Mouse (Mus musculus) embryonic facial prominence, embryonic 14.5 days (tissue): Measurements from ENCODE around the gene Itpkb. TPM values are rescaled to one million over a fixed set of nuclear protein-coding genes. Genes with fewer than 3 reads are reported as not detected.

Experiments used
- ATAC-seq: fragments of 200-750 bp; cut with Nextera tagmentation; 2 replicates; pipeline ENCODE4 v1.8.0; 2017; ENCODE audit warnings: low read depth, moderate number of reproducible peaks, moderate TSS enrichment
- DNase-seq: peaks from one replicate; pipeline ENCODE4 v3.0.0-alpha.2; 2015; ENCODE audit warnings: low spot score
- H3K27ac ChIP-seq: fragments of 300-500 bp; sonication (generic); replicated peaks from 2 replicates; pipeline ENCODE4 v1.5.1; 2014; ENCODE audit warnings: low read depth, mild to moderate bottlenecking, low read length, moderate library complexity
- H3K27me3 ChIP-seq: fragments of 300-500 bp; sonication (generic); replicated peaks from 2 replicates; pipeline ENCODE4 v1.6.1; 2014; ENCODE audit warnings: low read length; ENCODE audit not compliant: control insufficient read depth, insufficient read depth
- H3K36me3 ChIP-seq: fragments of 300-500 bp; sonication (generic); 2 replicates; pipeline ENCODE4 v1.6.1; 2014; ENCODE audit warnings: low read length, mixed read lengths; ENCODE audit not compliant: control insufficient read depth, insufficient read depth
- H3K4me1 ChIP-seq: fragments of 300-500 bp; sonication (generic); 2 replicates; pipeline ENCODE4 v1.6.1; 2014; ENCODE audit warnings: antibody characterized with exemption, low read length; ENCODE audit not compliant: control insufficient read depth, insufficient read depth
- H3K4me2 ChIP-seq: fragments of 300-500 bp; sonication (generic); 2 replicates; pipeline ENCODE4 v1.6.1; 2014; ENCODE audit warnings: low read depth, mild to moderate bottlenecking, low read length, moderate library complexity, mixed read lengths
- H3K4me3 ChIP-seq: fragments of 300-500 bp; sonication (generic); 2 replicates; pipeline ENCODE4 v1.5.1; 2014; ENCODE audit warnings: low read depth, mild to moderate bottlenecking, low read length
- H3K9ac ChIP-seq: fragments of 300-500 bp; sonication (generic); 2 replicates; pipeline ENCODE4 v1.6.1; 2014; ENCODE audit warnings: low read depth, mild to moderate bottlenecking, low read length, moderate library complexity, mixed read lengths
- H3K9me3 ChIP-seq: fragments of 300-500 bp; sonication (generic); 2 replicates; pipeline ENCODE4 v1.6.1; 2016; ENCODE audit warnings: low read length; ENCODE audit not compliant: control insufficient read depth
- WGBS: fragments of 180-500 bp; shearing (Covaris S2); extraction: QIAGEN DNeasy Blood & Tissue Kit; methylation state at CpG from one replicate; pipeline ENCODE4 v1.1.7; 2014; 5-methylcytosine and 5-hydroxymethylcytosine counted together
- polyA plus RNA-seq: library from polyadenylated mRNA; unstranded; fragments of >200 nt; fragmentation: Nextera tagmentation; extraction: Ambion mirVana; gene quantifications from 2 replicates; pipeline ENCODE4 v1.2.1, GENCODE M21; 2014

The Itpkb gene
- polyA plus RNA-seq, 1 experiment from 2014 or later = 7.6 TPM

DNA sequence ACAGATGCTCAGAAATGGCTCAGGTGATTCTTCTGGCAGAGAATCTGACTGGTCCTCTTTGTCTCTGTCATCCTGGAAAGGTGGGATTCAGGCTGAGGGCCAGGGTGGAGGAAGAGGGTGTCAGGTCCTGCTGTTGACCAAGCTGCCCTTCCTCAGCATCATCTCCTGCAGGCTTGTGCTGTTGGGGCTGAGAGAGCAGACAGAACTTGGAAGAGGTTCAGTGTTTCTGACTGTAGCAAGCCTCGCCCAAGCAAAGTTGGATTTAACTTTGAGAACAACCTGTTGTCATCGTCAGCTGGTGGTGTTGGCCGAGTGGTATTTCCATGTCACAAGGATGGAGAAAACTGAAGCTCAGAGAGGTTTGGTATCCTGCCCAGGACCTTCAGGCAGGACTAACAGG, 74.4 kb downstream of the Itpkb start:
- no peaks in the 10 kb centered on the region for H3K9me3 ChIP-seq
- ATAC-seq (no peak), DNase-seq (no peak)
- WGBS = 83% methylated on average over 3 of the region's 3 CpGs
- peaks cover 62% of the 10 kb centered on the region for H3K4me1 ChIP-seq
- H3K4me3 ChIP-seq = no peak overlapping the region
- H3K36me3 ChIP-seq = no peaks in the 10 kb centered on the region
- no peaks in the 10 kb centered on the region for H3K27me3 ChIP-seq
- H3K9ac ChIP-seq = peak overlapping the region; percentile 28; the same call in 1 of the 2 replicates
- peak overlapping the region; percentile 88 for H3K27ac ChIP-seq
- 0 out of 2 replicates have a peak overlapping the region, but pooled peaks have one; percentile 37 for H3K4me2 ChIP-seq

DNA sequence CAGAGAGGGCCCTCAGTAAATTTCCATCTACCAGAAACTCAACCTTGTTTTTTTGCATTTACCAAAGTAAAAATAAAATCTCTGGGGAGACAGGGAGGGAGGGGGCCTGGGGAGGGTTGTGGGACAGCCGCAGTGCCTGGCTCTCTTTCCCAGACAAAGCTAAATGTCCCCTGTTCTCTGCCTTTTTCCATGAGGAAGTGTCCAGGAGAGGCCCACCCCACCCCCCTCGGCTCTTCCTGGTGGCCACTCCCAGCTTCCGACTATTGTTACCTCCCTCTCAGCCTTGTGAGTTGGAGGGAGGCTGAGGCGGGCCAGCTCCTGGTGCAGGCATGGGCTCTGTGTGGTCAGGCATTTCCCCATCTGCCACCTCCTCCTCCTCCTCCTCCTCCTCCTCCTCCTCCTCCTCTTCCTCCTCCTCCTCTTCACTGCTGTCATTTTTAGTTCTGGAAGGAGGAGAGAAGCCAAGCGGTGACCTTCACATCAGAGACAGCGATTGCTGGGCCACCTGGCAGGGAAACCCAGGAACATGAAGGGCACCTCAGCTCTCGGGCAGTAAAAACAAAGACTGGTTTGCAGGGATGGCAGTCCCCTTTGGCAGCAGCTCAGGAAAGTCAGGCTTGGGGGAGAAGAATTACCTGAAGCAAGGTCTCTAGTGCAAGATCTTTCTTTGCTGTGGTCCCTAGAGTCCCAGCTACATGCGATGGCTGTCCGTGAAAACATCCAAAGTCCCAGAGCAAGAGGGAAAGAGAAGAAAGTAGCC, 75.5 kb downstream of the Itpkb start:
- Histone ChIP-seq H3K4me2 (no peak overlapping the region), H3K36me3 (no peaks in the 10 kb centered on the region), H3K9ac (peak overlapping the region; percentile 3; the same call in 1 of the 2 replicates), H3K9me3 (no peaks in the 10 kb centered on the region), H3K27ac (peak overlapping the region; percentile 39; the same call in 1 of the 2 replicates), H3K4me1 (peaks cover 60% of the 10 kb centered on the region), H3K27me3 (no peaks in the 10 kb centered on the region), H3K4me3 (no peak overlapping the region)
- WGBS = 75% methylated on average over 9 of the region's 9 CpGs
- ATAC-seq (no peak), DNase-seq (no peak)

DNA sequence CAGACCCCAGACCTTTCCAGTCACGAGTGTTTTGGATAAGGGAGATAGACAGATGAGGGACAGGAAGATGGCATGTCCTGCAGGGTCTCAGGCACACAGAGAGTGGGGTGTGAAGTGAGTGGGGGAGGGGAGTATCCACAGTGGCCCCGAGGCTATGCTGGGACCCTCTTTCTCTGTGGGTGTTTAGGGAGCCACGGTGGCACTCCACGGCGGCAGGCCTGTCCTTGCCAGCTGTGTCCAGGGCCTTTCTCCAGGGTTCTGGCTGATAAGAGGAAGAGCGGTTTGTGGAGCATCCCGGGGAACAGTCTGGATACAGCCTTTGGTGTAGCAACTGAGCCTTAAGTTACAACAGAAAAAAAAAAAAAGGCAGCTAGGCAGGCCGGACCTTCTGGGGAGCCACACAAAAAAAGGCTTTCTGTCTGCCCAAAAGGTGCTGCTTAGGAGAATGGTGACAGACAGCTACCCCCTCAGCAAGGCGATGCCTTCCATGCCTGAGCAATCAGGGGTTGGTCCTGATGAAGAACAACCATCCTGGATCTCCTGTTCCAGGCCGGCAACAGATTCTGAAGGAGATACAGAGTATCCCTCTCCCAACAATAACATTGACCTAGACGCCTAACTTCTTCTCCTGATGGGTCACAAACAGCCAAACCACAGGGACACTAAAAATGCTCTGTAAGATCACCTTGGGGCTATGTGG, 76.2 kb downstream of the Itpkb start:
- 71% methylated on average over 11 of the region's 11 CpGs for WGBS
- no peaks in the 10 kb centered on the region for H3K27me3 ChIP-seq
- H3K4me2 ChIP-seq = no peak overlapping the region
- no peaks in the 10 kb centered on the region for H3K9me3 ChIP-seq
- ATAC-seq (no peak), DNase-seq (no peak)
- H3K4me3 ChIP-seq = no peak overlapping the region
- H3K4me1 ChIP-seq = peaks cover 54% of the 10 kb centered on the region
- H3K27ac ChIP-seq = peak overlapping the region; percentile 78; the same call in 1 of the 2 replicates
- H3K9ac ChIP-seq = peak overlapping the region; percentile 3; the same call in 1 of the 2 replicates
- H3K36me3 ChIP-seq = no peaks in the 10 kb centered on the region

DNA sequence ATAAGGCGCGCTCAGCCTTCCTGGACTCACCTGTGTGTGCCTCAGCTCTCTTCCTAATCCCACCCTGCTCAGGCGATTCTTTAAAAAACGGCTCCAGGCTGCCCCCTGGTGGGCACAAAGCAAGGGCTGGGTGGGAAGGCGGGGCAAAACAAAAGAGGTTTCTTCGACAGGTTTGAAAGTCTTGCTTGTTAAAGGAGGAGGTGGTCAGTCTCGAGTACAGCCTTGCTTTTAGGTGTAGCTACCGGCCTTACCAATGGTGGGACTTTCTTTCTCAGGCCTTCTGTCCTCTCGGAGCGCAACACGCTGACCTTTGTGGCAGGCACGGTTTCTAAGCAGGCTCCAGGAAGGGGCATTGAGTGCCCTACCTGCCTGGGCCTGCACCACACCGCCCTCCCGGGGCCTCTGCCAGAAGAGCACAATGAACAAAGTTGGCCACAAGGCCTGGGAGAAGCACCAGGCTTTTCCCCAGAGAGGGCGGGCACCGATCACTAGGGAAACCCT, 76.9 kb downstream of the Itpkb start:
- Histone ChIP-seq H3K27ac (peak overlapping the region; percentile 78), H3K27me3 (no peaks in the 10 kb centered on the region), H3K4me1 (peaks cover 47% of the 10 kb centered on the region), H3K4me2 (peak overlapping the region; percentile 48), H3K4me3 (peak overlapping the region; percentile 16; the same call in 1 of the 2 replicates), H3K9ac (0 out of 2 replicates have a peak overlapping the region, but pooled peaks have one; percentile 34), H3K9me3 (no peaks in the 10 kb centered on the region), H3K36me3 (no peaks in the 10 kb centered on the region)
- ATAC-seq (peak; percentile 81), DNase-seq (peak; percentile 74)
- 14% methylated on average over 14 of the region's 16 CpGs for WGBS

DNA sequence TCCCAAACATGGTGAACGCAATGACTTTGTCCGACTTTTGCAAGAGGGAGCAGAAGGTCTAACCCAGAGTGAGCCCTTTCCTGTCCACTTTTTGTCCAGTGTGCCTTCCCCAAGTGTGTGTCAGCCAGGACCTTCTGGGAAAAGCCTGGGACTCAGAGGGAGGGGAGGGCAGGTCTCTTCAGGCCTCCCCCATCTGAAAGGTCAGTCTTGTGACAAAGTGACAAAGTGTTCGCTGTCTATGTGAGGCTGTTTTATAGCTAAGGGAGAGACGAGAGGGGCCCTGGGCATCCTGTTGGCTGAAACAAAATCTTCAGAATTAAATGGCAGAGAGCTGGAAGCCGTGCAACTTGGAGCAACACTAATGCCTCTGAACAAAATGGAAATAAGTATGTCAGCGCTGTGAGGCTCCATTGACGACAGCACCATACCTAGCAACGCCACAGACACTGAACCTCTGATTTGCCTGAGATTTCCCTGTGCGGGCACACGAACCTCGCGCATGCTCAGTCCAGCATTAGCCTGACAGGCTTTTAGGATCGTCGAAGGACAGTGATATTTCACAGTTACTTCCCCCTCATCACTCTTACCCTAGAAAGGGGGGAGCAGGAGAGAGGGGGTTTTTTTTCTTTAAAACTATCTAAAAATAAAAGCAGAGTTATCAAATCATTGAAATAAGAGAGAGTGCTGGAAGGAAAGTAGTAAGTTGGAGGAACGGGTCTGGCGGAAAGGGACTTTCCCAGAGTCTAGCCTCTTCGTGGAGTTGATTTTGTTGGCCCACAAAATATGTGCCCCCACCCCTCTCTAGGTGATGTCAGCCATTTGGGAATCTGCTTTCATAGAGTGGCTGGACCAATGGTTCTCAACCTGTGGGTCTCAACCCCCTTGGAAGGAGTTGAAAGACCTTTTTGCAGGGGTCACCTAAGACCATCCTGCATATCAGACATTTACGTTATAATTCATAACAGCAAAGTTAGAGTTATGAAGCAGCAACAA, 77.7 kb downstream of the Itpkb start:
- H3K36me3 ChIP-seq = 0 out of 2 replicates have a peak, but pooled peaks cover 3% of the 10 kb centered on the region
- no peaks in the 10 kb centered on the region for H3K27me3 ChIP-seq
- H3K9me3 ChIP-seq = no peaks in the 10 kb centered on the region
- ATAC-seq (no peak), DNase-seq (no peak)
- H3K4me2 ChIP-seq = no peak overlapping the region
- H3K4me3 ChIP-seq = no peak overlapping the region
- H3K27ac ChIP-seq = peak overlapping the region; percentile 78
- peaks cover 39% of the 10 kb centered on the region for H3K4me1 ChIP-seq
- H3K9ac ChIP-seq = 0 out of 2 replicates have a peak overlapping the region, but pooled peaks have one; percentile 34
- 75% methylated on average over 18 of the region's 18 CpGs for WGBS

DNA sequence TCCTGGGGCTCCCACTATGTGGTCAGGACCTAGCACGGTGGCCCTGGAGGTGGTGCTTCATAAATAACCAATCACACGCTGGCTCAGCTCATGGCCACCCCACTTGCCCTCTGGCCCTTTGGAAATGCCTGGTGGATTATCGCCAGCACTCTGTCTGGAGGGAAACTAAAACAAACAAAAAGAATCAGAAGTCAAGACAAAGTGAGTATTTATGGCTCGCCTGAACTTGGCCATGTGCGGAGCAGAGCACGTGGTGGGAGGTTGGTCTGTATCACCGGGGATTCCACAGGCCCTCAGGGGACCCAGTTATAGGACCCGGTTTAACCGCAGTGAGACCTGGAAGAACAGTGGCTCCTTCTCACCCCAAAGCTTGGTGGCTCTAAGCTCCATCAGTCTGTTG, 78.5 kb downstream of the Itpkb start:
- H3K36me3 ChIP-seq = peaks cover 10% of the 10 kb centered on the region; the same call in 1 of the 2 replicates
- WGBS = 45% methylated on average over 9 of the region's 9 CpGs
- peaks cover 31% of the 10 kb centered on the region for H3K4me1 ChIP-seq
- H3K4me2 ChIP-seq = no peak overlapping the region
- no peak overlapping the region for H3K9ac ChIP-seq
- H3K4me3 ChIP-seq = no peak overlapping the region
- ATAC-seq (no peak), DNase-seq (no peak)
- 0 out of 2 replicates have a peak overlapping the region, but pooled peaks have one; percentile 7 for H3K27ac ChIP-seq
- H3K27me3 ChIP-seq = no peaks in the 10 kb centered on the region
- no peaks in the 10 kb centered on the region for H3K9me3 ChIP-seq

DNA sequence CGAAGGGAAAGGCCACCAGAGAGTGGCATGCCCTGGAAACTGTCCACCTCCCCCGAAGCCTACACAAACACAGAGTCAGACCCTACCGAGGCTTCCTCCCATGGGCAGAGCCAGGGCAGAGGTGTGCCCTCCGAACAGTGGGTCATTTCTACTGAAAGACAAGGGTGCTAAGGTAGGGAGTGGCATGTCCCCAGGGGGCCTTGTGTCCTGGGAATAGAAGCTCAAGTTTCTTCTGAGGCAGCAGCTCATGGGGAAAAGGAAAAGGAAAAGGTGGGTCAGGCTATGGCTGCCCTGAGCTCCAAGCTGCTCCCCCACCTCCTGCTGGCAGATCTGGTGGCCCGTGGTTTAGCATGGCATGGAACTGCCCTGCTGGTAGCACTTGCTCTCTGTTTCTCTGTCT, 79.5 kb downstream of the Itpkb start:
- Histone ChIP-seq H3K9me3 (no peaks in the 10 kb centered on the region), H3K4me3 (no peak overlapping the region), H3K4me1 (peaks cover 22% of the 10 kb centered on the region), H3K27ac (no peak overlapping the region), H3K36me3 (peaks cover 17% of the 10 kb centered on the region; the same call in 1 of the 2 replicates), H3K9ac (no peak overlapping the region), H3K4me2 (no peak overlapping the region), H3K27me3 (no peaks in the 10 kb centered on the region)
- DNase-seq (no peak), ATAC-seq (no peak)
- WGBS = 70% methylated on average over 5 of the region's 5 CpGs

DNA sequence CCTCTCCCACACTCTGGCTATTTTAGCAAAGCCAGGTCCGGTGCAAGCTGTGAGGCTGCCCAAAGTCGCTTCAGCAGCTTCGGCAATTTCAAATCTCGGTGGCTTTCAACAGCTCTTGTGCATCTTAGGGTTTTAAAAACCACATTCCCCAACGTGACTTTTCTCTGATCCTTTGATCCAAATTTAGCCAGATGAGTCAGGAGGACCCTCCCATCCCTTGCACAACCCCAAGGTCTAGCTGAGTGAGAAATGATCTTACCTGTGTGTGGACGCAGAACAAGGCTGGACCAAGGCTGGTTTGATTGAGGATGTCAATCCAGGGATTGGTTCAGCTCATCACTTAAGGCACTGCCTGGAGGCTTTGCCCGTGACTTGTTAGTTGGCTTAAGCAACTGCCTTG, 80.0 kb downstream of the Itpkb start:
- no peak for DNase-seq
- H3K9ac ChIP-seq = no peak overlapping the region
- ATAC-seq = no peak
- WGBS = 58% methylated on average over 7 of the region's 7 CpGs
- no peak overlapping the region for H3K4me3 ChIP-seq
- peaks cover 22% of the 10 kb centered on the region for H3K4me1 ChIP-seq
- peaks cover 17% of the 10 kb centered on the region for H3K36me3 ChIP-seq
- no peaks in the 10 kb centered on the region for H3K27me3 ChIP-seq
- no peaks in the 10 kb centered on the region for H3K9me3 ChIP-seq
- no peak overlapping the region for H3K4me2 ChIP-seq
- H3K27ac ChIP-seq = no peak overlapping the region
